Mouse (Mus musculus) lung, adult 2 months (tissue): ENCODE measurements around the gene Olfr1220.

Experiments used
- CTCF ChIP-seq: fragments of 200-500 bp; IDR thresholded peaks from 2 replicates; pipeline ENCODE4 v1.5.1; 2011; ENCODE audit warnings: mild to moderate bottlenecking, low read length, control low read depth; ENCODE audit not compliant: insufficient read depth
- POLR2A ChIP-seq: fragments of 200-500 bp; IDR thresholded peaks from 2 replicates; pipeline ENCODE4 v1.6.1; 2011; ENCODE audit warnings: low read depth, mild to moderate bottlenecking, control low read depth, low read length, borderline replicate concordance; ENCODE audit errors: extremely low read depth

- TF ChIP-seq POLR2A (no peak), CTCF (no peak)
Observed at GRCm38 (mm10) chr2:89083413-89083812, 23.2 kb downstream of the Olfr1220 start, which contains the start of gene Olfr1219.
